Mouse (Mus musculus) hindbrain, embryonic 16.5 days (tissue): ENCODE results near the gene Zmat5. TPM values are rescaled to one million over a fixed set of nuclear protein-coding genes. Genes with fewer than 3 reads are reported as not detected.

Source experiments
- ATAC-seq: fragments of 200-750 bp; cut with Nextera tagmentation; 2 replicates; pipeline ENCODE4 v1.8.0; 2017; ENCODE audit warnings: moderate TSS enrichment, moderate library complexity
- H3K27ac ChIP-seq: fragments of 300-500 bp; sonication (generic); 2 replicates; pipeline ENCODE4 v1.5.1; 2014; ENCODE audit warnings: low read depth, mild to moderate bottlenecking, control low read depth, low read length, moderate library complexity
- H3K27me3 ChIP-seq: fragments of 300-500 bp; sonication (generic); replicated peaks from 2 replicates; pipeline ENCODE4 v1.6.1; 2014; ENCODE audit warnings: low read length; ENCODE audit not compliant: control insufficient read depth, insufficient read depth
- H3K36me3 ChIP-seq: fragments of 300-500 bp; sonication (generic); 2 replicates; pipeline ENCODE4 v1.6.1; 2014; ENCODE audit warnings: mild to moderate bottlenecking, low read length, moderate library complexity, mixed read lengths; ENCODE audit not compliant: control insufficient read depth, insufficient read depth
- H3K4me1 ChIP-seq: fragments of 300-500 bp; sonication (generic); 2 replicates; pipeline ENCODE4 v1.6.1; 2014; ENCODE audit warnings: low read depth, low read length; ENCODE audit not compliant: control insufficient read depth, insufficient read depth
- H3K4me2 ChIP-seq: fragments of 300-500 bp; sonication (generic); 2 replicates; pipeline ENCODE4 v1.6.1; 2014; ENCODE audit warnings: mild to moderate bottlenecking, low read length, control low read depth, moderate library complexity
- H3K4me3 ChIP-seq: fragments of 300-500 bp; sonication (generic); 2 replicates; pipeline ENCODE4 v1.5.1; 2014; ENCODE audit warnings: mild to moderate bottlenecking, low read length, control low read depth, moderate library complexity
- H3K9ac ChIP-seq: fragments of 300-500 bp; sonication (generic); 2 replicates; pipeline ENCODE4 v1.6.1; 2014; ENCODE audit warnings: low read depth, mild to moderate bottlenecking, control low read depth, low read length, moderate library complexity
- H3K9me3 ChIP-seq: fragments of 300-500 bp; sonication (generic); 2 replicates; pipeline ENCODE4 v1.6.1; 2014; ENCODE audit warnings: mild to moderate bottlenecking, low read length, moderate library complexity; ENCODE audit not compliant: control insufficient read depth
- WGBS: fragments of 180-500 bp; shearing (Covaris S2); extraction: QIAGEN DNeasy Blood & Tissue Kit; methylation state at CpG from one replicate; pipeline ENCODE4 v1.1.7; 2014; 5-methylcytosine and 5-hydroxymethylcytosine counted together
- polyA plus RNA-seq: library from polyadenylated mRNA; unstranded; fragments of >200 nt; fragmentation: Nextera tagmentation; extraction: Ambion mirVana; gene quantifications from 2 replicates; pipeline ENCODE4 v1.2.1, GENCODE M21; 2015

Gene Zmat5
- polyA plus RNA-seq, 1 experiment from 2014 or later, result 63.5 TPM

DNA sequence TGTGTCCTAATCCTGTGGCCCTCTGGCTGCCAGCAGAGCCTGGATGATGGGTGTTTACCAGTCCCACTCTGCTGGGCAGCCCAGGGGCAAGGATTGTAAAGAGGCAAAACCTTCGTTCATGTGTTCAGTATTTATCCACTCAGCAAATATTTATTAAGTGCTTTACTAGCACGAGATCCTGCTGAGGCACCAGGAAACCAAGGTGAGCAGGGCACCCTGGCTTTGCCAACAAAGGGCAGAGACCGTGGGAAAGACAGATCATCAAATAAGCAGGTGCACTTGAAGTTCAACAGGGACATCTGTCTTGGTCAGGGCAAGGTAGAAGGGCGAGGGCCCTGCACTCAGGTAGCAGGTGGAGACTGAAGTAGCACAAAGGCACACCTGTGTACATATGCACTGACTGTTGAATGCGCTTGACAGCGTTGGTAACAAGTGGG, 29.3 kb upstream of the Zmat5 start:
- Histone ChIP-seq H3K36me3 (peaks cover 14% of the 10 kb centered on the region), H3K4me1 (peaks cover 5% of the 10 kb centered on the region), H3K4me3 (no peak overlapping the region), H3K4me2 (no peak overlapping the region), H3K9me3 (no peaks in the 10 kb centered on the region), H3K27ac (no peak overlapping the region), H3K9ac (no peak overlapping the region), H3K27me3 (no peaks in the 10 kb centered on the region)
- 91% methylated on average over 6 of the region's 6 CpGs for WGBS
- no peak for ATAC-seq

DNA sequence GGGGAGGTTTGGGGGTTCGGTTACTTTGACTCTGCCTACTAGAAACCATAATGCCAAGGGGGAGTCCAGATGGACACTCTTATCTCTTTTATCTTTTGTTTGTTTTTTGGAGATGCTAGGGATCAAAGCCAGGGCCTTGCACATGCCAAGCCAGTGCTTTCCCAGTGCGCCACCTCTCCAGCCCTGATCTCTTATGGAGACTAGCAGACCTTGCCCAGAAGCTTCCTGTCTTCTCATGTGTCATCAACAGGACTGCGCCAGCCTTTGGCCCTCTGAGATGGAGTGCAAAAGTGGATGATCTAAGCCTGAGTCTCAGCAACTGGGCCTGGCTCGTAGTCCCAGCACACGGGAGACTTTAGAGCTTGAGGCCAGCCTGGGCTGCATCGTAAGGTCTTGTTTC, 28.8 kb upstream of the Zmat5 start:
- no peak for ATAC-seq
- Histone ChIP-seq H3K27ac (no peak overlapping the region), H3K27me3 (no peaks in the 10 kb centered on the region), H3K9me3 (no peaks in the 10 kb centered on the region), H3K4me3 (no peak overlapping the region), H3K4me2 (no peak overlapping the region), H3K4me1 (peaks cover 5% of the 10 kb centered on the region), H3K36me3 (peaks cover 14% of the 10 kb centered on the region), H3K9ac (no peak overlapping the region)
- 94% methylated on average over 6 of the region's 6 CpGs for WGBS

DNA sequence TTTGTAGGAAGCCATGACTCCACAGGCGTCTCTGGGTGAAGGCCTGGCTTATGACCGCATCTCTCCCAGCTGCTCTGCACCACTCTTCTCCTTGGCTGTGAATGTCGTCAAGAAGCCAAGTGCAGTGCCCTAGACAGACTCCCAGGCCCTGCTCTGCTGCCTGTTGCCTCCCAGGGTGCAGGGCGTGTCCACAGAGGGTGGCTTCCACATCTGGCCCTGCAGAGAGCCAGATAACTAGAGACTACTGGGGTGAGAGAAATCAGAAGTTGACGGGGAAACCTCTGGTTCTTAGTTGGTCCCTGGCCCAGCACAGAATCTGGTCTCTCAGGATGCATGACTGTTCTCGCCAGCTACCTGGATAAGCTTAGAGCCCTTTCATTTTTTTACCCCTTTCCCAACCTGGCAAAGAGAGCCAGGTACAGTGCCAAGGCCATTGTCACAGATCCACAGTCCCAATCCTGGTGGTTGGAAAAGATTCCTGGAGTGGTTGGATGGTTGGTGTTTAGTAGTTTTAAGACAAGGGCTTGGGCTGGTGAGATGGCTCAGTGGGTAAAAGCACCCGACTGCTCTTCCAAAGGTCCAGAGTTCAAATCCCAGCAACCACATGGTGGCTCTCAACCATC, 27.1 kb upstream of the Zmat5 start:
- no peak for ATAC-seq
- Histone ChIP-seq H3K36me3 (peaks cover 27% of the 10 kb centered on the region), H3K4me1 (peaks cover 5% of the 10 kb centered on the region), H3K27ac (no peak overlapping the region), H3K9me3 (no peaks in the 10 kb centered on the region), H3K4me2 (no peak overlapping the region), H3K27me3 (no peaks in the 10 kb centered on the region), H3K9ac (no peak overlapping the region), H3K4me3 (no peak overlapping the region)
- 87% methylated on average over 7 of the region's 7 CpGs for WGBS

DNA sequence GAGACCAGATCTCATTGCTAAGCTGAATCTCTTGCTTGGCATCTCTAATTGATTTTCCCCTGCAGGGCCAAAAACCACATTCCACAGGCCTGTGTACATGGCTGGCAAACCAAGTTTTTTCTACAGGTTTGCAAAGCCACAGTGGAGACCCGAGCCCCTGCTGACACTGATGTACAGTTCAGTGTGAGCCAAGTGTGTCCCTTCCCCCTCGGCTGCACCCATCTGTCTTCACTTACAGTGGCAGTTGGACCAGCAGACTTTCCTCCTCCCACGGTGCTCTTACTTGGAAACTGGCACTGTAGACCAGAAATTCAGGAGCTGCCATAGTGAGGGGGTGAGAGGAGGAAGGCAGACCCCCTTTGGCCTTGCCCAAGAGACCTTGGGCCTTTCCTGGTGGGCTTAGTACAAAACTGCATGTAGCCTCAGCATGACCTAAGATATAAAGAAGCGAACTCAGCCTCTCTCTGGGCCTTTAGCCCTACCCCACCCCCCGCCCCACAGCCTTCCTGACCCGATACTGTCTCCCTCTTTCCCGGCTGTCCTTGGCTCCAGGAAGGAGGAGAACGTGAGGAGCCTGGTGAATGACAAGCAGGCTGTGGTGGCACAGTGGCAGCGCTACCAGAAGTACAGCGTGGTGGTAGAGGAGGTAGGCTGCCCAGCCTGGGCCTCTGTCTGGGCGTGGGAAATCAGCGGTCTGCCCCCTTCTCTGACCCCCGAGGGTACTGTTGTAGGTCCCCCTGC, 25.6 kb upstream of the Zmat5 start:
- H3K36me3 ChIP-seq, result peaks cover 39% of the 10 kb centered on the region
- 64% methylated on average over 13 of the region's 13 CpGs for WGBS
- H3K4me1 ChIP-seq, result peaks cover 5% of the 10 kb centered on the region

DNA sequence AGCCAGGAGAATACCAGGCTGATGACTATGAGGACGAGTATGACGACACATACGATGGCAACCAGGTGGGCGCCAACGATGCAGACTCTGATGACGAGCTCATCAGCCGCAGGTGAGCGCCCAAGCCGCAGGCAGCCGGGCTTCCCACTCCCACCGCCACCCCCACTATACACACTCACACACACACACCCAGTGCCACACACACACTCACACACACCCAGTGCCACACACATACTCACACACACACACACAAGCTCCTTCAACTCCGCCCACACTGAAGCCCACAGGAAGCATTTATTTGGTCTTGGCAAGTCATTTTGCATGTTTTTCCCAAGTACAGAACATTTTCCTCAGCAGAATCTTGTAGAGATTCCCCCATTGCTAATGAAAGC, 25.0 kb upstream of the Zmat5 start:
- Histone ChIP-seq H3K27me3 (no peaks in the 10 kb centered on the region), H3K27ac (no peak overlapping the region), H3K36me3 (peaks cover 39% of the 10 kb centered on the region), H3K9me3 (no peaks in the 10 kb centered on the region), H3K4me2 (no peak overlapping the region), H3K4me1 (peaks cover 5% of the 10 kb centered on the region), H3K9ac (no peak overlapping the region), H3K4me3 (no peak overlapping the region)
- WGBS, result 91% methylated on average over 12 of the region's 12 CpGs
- ATAC-seq, result no peak

More for the DNA sequence above, 25.6 kb upstream of the Zmat5 start:
- H3K9me3 ChIP-seq, result no peaks in the 10 kb centered on the region
- no peak overlapping the region for H3K9ac ChIP-seq
- ATAC-seq, result peak; percentile 71
- no peaks in the 10 kb centered on the region for H3K27me3 ChIP-seq
- peak overlapping the region; percentile 19; the same call in 1 of the 2 replicates for H3K27ac ChIP-seq
- no peak overlapping the region for H3K4me3 ChIP-seq
- H3K4me2 ChIP-seq, result no peak overlapping the region

DNA sequence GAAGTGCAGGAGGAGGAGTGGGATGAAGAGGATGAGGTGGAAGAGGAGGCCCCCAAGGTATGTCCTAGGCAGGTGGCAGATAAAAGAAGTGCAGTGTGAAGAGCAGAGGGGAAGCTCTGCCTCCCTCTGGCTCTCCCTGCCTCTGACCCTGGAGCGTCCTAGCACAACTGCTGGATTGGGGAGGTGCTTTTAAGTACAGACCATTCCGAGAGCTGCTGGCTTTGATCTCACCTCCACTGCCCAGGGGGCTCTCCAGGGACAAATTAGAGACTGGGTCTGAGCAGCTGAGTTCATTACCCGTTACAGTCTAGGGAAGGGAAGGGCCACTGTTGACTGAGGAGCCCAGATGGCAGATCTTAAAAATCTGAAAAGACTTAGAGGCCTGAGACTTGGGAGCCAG, 24.4 kb upstream of the Zmat5 start:
- Histone ChIP-seq H3K27ac (no peak overlapping the region), H3K4me3 (no peak overlapping the region), H3K4me2 (no peak overlapping the region), H3K4me1 (peaks cover 5% of the 10 kb centered on the region), H3K36me3 (peaks cover 34% of the 10 kb centered on the region), H3K27me3 (no peaks in the 10 kb centered on the region), H3K9me3 (no peaks in the 10 kb centered on the region), H3K9ac (no peak overlapping the region)
- no peak for ATAC-seq
- WGBS, result 53% methylated on average over 3 of the region's 3 CpGs

DNA sequence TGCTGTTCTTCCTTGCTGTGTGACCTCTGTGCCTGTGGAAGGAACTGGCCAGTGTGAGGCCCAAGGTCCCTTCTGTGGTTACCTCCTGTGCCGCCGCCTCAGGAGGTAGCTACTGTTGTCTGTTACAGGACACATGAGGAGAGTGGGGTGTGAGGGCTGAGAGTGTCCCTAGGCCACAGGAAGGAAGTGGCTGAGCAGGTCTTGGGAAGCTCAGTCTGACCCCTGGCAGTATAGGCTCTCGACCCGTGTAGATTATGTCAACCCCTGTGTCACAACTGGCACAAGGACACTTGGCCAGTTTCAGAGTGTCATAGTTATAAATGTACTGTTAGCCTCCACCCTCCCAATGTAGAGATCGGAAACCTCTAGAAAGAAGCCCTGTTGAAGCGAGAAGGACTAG, 21.0 kb upstream of the Zmat5 start:
- 91% methylated on average over 6 of the region's 6 CpGs for WGBS
- no peak overlapping the region for H3K4me2 ChIP-seq
- no peaks in the 10 kb centered on the region for H3K9me3 ChIP-seq
- no peak overlapping the region for H3K27ac ChIP-seq
- ATAC-seq, result no peak
- H3K4me1 ChIP-seq, result peaks cover 5% of the 10 kb centered on the region
- H3K4me3 ChIP-seq, result no peak overlapping the region
- peaks cover 27% of the 10 kb centered on the region; the same call in 1 of the 2 replicates for H3K36me3 ChIP-seq
- no peaks in the 10 kb centered on the region for H3K27me3 ChIP-seq
- H3K9ac ChIP-seq, result no peak overlapping the region

DNA sequence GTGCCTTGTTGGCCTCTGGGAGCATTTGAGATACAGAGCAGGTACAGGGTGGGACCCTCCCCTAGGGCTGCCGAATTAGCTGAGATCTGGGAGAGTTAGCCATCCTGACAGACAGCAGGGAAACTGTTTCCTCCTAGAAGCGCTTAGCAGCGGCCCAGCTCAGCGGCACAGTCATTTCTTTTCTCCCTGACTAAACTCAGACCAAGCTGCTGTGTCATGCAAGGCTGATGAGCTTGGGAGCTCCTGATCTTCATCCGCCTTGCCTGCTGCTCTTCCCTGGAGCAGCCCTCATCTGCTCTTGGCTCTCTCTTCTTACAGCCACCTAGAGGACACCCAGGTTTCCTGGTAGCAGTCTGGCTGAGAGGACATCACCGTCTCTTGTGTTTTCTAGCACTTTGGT, 20.3 kb upstream of the Zmat5 start:
- no peaks in the 10 kb centered on the region for H3K9me3 ChIP-seq
- no peak overlapping the region for H3K9ac ChIP-seq
- H3K27me3 ChIP-seq, result no peaks in the 10 kb centered on the region
- no peak overlapping the region for H3K4me2 ChIP-seq
- H3K27ac ChIP-seq, result no peak overlapping the region
- WGBS, result 68% methylated on average over 6 of the region's 6 CpGs
- no peak for ATAC-seq
- H3K4me1 ChIP-seq, result no peaks in the 10 kb centered on the region
- H3K36me3 ChIP-seq, result peaks cover 27% of the 10 kb centered on the region; the same call in 1 of the 2 replicates
- H3K4me3 ChIP-seq, result no peak overlapping the region

DNA sequence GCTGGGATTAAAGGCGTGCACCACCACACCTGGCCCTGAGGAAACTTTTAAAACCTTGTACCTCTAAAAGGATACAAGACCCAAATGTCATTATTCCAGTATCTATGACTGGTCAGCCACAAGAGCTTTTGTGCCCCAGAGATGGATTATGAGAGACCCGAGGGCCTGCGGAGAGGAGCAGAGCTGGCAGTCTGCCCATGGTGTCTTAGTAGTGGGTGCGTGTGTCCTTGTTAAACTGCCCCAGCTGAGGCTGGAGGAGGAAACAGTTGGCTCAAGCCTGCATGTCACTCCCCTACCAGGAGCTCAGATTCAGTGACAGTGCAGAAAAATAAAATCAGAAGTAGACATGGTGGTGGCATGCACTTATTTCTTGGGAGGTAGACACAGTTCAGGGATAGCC, 19.4 kb upstream of the Zmat5 start:
- ATAC-seq, result no peak
- 69% methylated on average over 4 of the region's 4 CpGs for WGBS
- Histone ChIP-seq H3K36me3 (peaks cover 25% of the 10 kb centered on the region; the same call in 1 of the 2 replicates), H3K27me3 (no peaks in the 10 kb centered on the region), H3K9me3 (no peaks in the 10 kb centered on the region), H3K4me1 (no peaks in the 10 kb centered on the region), H3K4me2 (no peak overlapping the region), H3K9ac (no peak overlapping the region), H3K27ac (no peak overlapping the region), H3K4me3 (no peak overlapping the region)
